Mouse (Mus musculus) kidney, adult 2 months (tissue): ENCODE measurements at regions not wholly inside any gene's neighbourhood (a gene's known extent, or its start where the extent isn't known, plus 50 kb on each side); places are given as distances from the start of the nearest gene placed in this dataset.

Source experiments
- DNase-seq: peaks from one replicate; pipeline ENCODE4 v3.0.0; 2021
- H3K27ac ChIP-seq: fragments of 200-500 bp; 2 replicates; pipeline ENCODE4 v1.5.1; 2012; ENCODE audit warnings: low read depth, low read length, control low read depth, inconsistent platforms; ENCODE audit not compliant: insufficient read depth
- H3K27me3 ChIP-seq: fragments of 200-500 bp; replicated peaks from 2 replicates; pipeline ENCODE4 v1.6.1; 2012; ENCODE audit warnings: mild to moderate bottlenecking, moderate library complexity, low read length, inconsistent platforms; ENCODE audit not compliant: control insufficient read depth, insufficient read depth
- H3K36me3 ChIP-seq: fragments of 200-500 bp; 2 replicates; pipeline ENCODE4 v1.6.1; 2012; ENCODE audit warnings: mild to moderate bottlenecking, moderate library complexity, low read length, inconsistent platforms; ENCODE audit not compliant: control insufficient read depth, insufficient read depth
- H3K4me1 ChIP-seq: fragments of 200-500 bp; 2 replicates; pipeline ENCODE4 v1.6.1; 2011; ENCODE audit warnings: low read length; ENCODE audit not compliant: control insufficient read depth, insufficient read depth
- H3K4me3 ChIP-seq: fragments of 200-500 bp; 2 replicates; pipeline ENCODE4 v1.5.1; 2011; ENCODE audit warnings: mild to moderate bottlenecking, low read depth, low read length, control low read depth; ENCODE audit not compliant: insufficient read depth
- CTCF ChIP-seq: fragments of 200-500 bp; conservative IDR thresholded peaks from 2 replicates; pipeline ENCODE4 v1.5.1; 2011; ENCODE audit warnings: low read depth, mild to moderate bottlenecking, control low read depth, low read length, moderate library complexity, mixed read lengths; ENCODE audit not compliant: insufficient read depth, insufficient read length
- POLR2A ChIP-seq: fragments of 200-500 bp; IDR thresholded peaks from one replicate; pipeline ENCODE4 v1.6.1; 2011; ENCODE audit warnings: low read depth, low read length, control low read depth
- WGBS: fragments of 180-500 bp; shearing (Covaris S2); methylation state at CpG from one replicate; pipeline ENCODE4 v1.1.7; 2018; 5-methylcytosine and 5-hydroxymethylcytosine counted together

- Histone ChIP-seq H3K27me3 (no peaks in the 10 kb centered on the region), H3K4me1 (no peaks in the 10 kb centered on the region), H3K27ac (no peak overlapping the region), H3K36me3 (no peaks in the 10 kb centered on the region), H3K4me3 (no peak overlapping the region)
- TF ChIP-seq POLR2A (no peak), CTCF (no peak)
- no peak for DNase-seq
- WGBS: 54% methylated on average over 1 of the region's 1 CpGs
Observed at GRCm38 (mm10) chr2:107228287-107228686, 62.2 kb upstream of the Kcna4 start.

DNA sequence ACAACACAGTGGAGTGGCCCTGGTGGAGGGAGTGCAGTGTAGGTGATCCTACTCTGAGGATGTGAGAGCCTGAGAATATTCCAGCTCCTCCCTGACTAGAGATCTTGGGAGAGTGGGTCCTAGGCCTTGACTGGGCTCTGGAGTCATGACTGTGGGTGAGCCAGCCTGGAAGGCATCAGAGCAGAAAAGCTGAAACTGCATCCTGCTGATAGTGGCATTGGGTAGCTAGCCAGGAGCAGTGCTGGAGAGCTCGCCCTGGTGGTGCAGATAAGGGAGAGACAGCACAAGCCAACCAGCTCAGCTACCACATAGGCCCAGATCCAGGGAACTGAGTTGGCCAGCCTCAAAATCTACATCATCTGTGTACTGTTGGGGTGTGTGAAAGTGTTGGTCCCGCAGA, 58.8 kb upstream of the Kcna4 start:
- H3K27me3 ChIP-seq: no peaks in the 10 kb centered on the region
- DNase-seq: no peak
- no peaks in the 10 kb centered on the region for H3K36me3 ChIP-seq
- no peak for TF ChIP-seq CTCF
- TF ChIP-seq POLR2A: no peak
- H3K27ac ChIP-seq: no peak overlapping the region
- no peak overlapping the region for H3K4me3 ChIP-seq
- no peaks in the 10 kb centered on the region for H3K4me1 ChIP-seq
- 76% methylated on average over 2 of the region's 2 CpGs for WGBS

DNA sequence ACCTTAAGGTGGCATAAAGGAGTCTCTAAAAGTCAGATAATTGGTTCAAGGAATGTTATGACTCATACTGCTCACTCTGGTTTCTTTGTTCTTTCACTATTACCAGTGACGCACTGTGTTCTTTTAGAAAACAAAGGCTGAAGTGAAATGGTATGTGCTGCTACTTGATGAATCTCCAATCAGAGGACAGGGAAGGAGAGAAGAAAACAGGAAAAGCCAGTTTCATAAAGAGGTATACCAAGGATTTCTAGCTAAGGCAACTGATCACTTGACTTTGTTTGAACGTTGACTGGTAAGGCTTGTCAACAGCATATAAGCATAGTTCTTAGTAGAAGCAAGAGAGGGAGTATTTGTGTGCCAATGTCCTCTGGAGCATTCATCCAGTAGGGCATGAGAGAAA, 57.6 kb upstream of the Kcna4 start:
- Histone ChIP-seq H3K27me3 (no peaks in the 10 kb centered on the region), H3K36me3 (no peaks in the 10 kb centered on the region), H3K4me1 (no peaks in the 10 kb centered on the region), H3K27ac (no peak overlapping the region), H3K4me3 (no peak overlapping the region)
- no peak for DNase-seq
- TF ChIP-seq POLR2A (no peak), CTCF (no peak)
- 74% methylated on average over 2 of the region's 2 CpGs for WGBS
